Mouse (Mus musculus): ENCODE results near the gene Pctp. TPM values are rescaled to one million over a fixed set of nuclear protein-coding genes. Genes with fewer than 3 reads are reported as not detected.

The Pctp gene
- total and polyA plus RNA-seq, 2 experiments from 2014 or later, result 0.52 to 0.99 TPM

DNA sequence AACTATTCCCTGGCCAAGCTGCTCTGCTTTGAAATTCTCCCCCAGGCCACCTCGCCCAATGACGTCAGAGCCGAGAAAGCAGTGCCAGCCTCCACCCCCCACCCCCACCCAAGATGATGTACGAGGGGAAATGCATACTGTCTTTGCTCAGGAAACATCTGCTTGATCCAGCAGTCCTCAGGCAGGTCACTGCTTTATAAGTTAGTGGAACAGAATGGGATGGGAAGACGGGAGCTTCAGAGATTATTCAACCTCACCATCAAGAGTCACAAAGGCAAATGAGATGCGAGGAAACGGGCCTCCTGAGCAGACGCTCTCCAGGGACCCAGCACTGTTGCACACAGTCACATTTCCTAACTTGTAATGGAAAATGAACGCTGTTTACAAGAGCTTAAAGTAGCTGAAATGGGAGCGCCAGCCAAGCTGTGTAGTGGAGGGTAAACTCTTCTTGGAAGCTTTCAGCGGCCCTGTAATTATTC, 24.3 kb downstream of the Pctp start:
- Histone ChIP-seq H3K9me3 (ENCODE audit: low read length) (no peaks in the 10 kb centered on the region), H3K4me3 (ENCODE audit: low read depth, low read length) (no peak overlapping the region), H3K27me3 (ENCODE audit: insufficient read depth, low read length) (no peaks in the 10 kb centered on the region), H3K4me1 (ENCODE audit: insufficient read depth) (no peaks in the 10 kb centered on the region), H3K36me3 (ENCODE audit: insufficient read depth) (no peaks in the 10 kb centered on the region), H3K4me2 (ENCODE audit: low read depth) (no peak overlapping the region), H3K9ac (no peak overlapping the region), H3K27ac (ENCODE audit: low read depth, low read length) (no peak overlapping the region)
- peak; percentile 25; the same call in 1 of the 2 replicates for ATAC-seq
- WGBS, result 11% methylated on average over 11 of the region's 11 CpGs
- TF ChIP-seq CTCF (IDR thresholded peaks at IDR 0.05; ENCODE audit: low read depth), result no peak
- DNase-seq, result peak; percentile 12

DNA sequence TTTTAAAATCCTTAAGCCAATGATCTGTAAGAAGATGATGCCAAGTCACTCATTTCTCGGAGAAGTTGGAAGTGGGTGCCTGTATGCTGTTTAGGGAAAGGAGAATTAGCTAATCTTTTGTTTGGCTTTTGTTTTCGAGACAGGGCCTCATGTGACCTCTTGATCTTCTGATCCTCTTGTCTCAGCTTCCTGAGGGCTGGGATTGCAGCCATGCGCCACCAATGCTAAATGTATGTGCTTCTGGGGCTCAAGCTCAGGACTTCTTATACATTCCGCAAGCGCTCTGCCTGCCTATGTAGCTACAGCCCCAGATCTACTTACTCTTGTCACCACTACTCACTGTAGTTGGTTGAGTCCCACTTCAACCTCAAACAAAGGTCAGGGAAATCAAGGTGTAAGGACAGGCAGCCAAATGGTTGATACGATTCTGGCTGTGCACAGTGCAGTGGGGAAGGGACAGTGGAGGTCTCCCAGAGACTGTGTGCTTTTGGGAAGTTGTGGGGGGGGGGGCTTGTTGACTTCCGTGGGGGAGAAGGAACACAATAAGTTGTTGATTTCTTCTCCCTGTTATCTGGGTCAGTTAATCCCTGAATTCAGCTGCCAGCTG, 24.8 kb downstream of the Pctp start:
- no peak overlapping the region for H3K4me2 ChIP-seq (ENCODE audit: low read depth)
- no peak overlapping the region for H3K27ac ChIP-seq (ENCODE audit: low read depth, low read length)
- H3K27me3 ChIP-seq (ENCODE audit: insufficient read depth, low read length), result no peaks in the 10 kb centered on the region
- no peak for TF ChIP-seq CTCF (IDR thresholded peaks at IDR 0.05; ENCODE audit: low read depth)
- no peak overlapping the region for H3K4me3 ChIP-seq (ENCODE audit: low read depth, low read length)
- H3K36me3 ChIP-seq (ENCODE audit: insufficient read depth), result no peaks in the 10 kb centered on the region
- 43% methylated on average over 7 of the region's 7 CpGs for WGBS
- H3K9me3 ChIP-seq (ENCODE audit: low read length), result no peaks in the 10 kb centered on the region
- H3K9ac ChIP-seq, result no peak overlapping the region
- ATAC-seq (no peak; the same call in 1 of the 2 replicates), DNase-seq (no peak)
- H3K4me1 ChIP-seq (ENCODE audit: insufficient read depth), result no peaks in the 10 kb centered on the region

DNA sequence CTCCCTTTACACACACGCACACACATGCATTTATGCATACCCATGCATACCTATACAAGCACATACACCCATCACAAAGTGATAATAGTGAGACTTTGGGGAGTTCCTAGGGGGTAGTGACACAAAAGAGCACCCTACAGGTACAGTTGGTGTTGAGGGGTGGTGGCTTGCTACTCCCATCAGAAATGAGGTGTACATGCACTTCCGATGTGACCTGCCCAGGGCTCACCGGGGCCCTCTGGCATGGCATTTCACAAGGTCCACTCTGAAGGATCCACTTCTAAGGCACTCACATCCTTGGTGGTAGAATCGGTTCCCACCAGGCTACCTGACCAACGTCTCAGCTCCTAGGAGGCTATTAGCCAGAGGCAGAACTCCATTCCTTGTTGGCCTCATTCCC, 26.3 kb downstream of the Pctp start:
- no peak for TF ChIP-seq CTCF (IDR thresholded peaks at IDR 0.05; ENCODE audit: low read depth)
- H3K36me3 ChIP-seq (ENCODE audit: insufficient read depth), result no peaks in the 10 kb centered on the region
- H3K27me3 ChIP-seq (ENCODE audit: insufficient read depth, low read length), result no peaks in the 10 kb centered on the region
- ATAC-seq, result no peak
- no peak overlapping the region for H3K4me2 ChIP-seq (ENCODE audit: low read depth)
- H3K9me3 ChIP-seq (ENCODE audit: low read length), result no peaks in the 10 kb centered on the region
- no peak overlapping the region for H3K4me3 ChIP-seq (ENCODE audit: low read depth, low read length)
- DNase-seq, result no peak
- H3K9ac ChIP-seq, result no peak overlapping the region
- 88% methylated on average over 5 of the region's 5 CpGs for WGBS
- H3K27ac ChIP-seq (ENCODE audit: low read depth, low read length), result no peak overlapping the region
- no peaks in the 10 kb centered on the region for H3K4me1 ChIP-seq (ENCODE audit: insufficient read depth)

DNA sequence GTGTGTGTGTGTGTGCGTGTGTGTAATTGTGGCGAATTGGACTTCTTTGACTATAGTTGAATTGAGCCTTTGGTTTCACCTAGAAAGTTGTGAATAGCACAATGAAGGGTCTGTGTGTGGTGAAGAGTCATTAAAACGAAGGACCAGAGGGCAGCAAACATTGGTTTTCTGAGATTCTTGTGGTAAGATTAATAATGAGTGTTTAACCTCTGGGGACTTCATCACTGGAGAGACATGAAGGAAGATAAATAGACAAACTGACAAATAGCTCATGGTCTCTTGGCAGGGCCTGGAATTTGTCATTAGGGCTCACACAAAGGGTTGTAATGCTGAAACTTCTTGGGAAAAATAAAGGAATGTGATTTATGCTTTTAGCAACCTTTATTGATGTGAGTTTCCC, 31.4 kb downstream of the Pctp start:
- TF ChIP-seq CTCF (IDR thresholded peaks at IDR 0.05; ENCODE audit: low read depth), result no peak
- DNase-seq (no peak), ATAC-seq (no peak)
- Histone ChIP-seq H3K27me3 (ENCODE audit: insufficient read depth, low read length) (no peaks in the 10 kb centered on the region), H3K9ac (no peak overlapping the region), H3K36me3 (ENCODE audit: insufficient read depth) (no peaks in the 10 kb centered on the region), H3K4me1 (ENCODE audit: insufficient read depth) (no peaks in the 10 kb centered on the region), H3K4me3 (ENCODE audit: low read depth, low read length) (no peak overlapping the region), H3K4me2 (ENCODE audit: low read depth) (no peak overlapping the region), H3K27ac (ENCODE audit: low read depth, low read length) (no peak overlapping the region), H3K9me3 (ENCODE audit: low read length) (no peaks in the 10 kb centered on the region)
- 27% methylated on average over 3 of the region's 3 CpGs for WGBS

DNA sequence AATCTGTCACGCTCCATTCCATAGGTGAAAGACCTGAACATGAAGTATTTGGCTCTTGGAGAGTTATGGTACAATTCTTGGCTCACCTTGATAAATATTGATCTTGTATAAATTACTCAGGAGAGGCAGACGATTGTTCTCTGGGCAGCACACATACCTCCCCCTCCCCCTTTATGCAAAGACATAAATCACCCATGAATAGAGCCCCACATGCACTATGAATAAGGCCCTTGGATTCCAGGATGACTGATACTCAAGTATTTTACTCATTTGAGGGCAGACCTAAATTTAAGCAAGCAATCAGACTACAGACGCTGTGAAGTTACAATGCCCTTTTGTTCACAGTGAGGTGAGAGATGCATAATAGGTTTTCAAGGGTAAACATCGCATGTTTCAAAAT, 32.0 kb downstream of the Pctp start:
- no peaks in the 10 kb centered on the region for H3K27me3 ChIP-seq (ENCODE audit: insufficient read depth, low read length)
- no peak overlapping the region for H3K27ac ChIP-seq (ENCODE audit: low read depth, low read length)
- no peak for TF ChIP-seq CTCF (IDR thresholded peaks at IDR 0.05; ENCODE audit: low read depth)
- H3K4me2 ChIP-seq (ENCODE audit: low read depth), result no peak overlapping the region
- no peaks in the 10 kb centered on the region for H3K4me1 ChIP-seq (ENCODE audit: insufficient read depth)
- WGBS, result 42% methylated on average over 4 of the region's 4 CpGs
- H3K4me3 ChIP-seq (ENCODE audit: low read depth, low read length), result no peak overlapping the region
- DNase-seq, result no peak
- H3K36me3 ChIP-seq (ENCODE audit: insufficient read depth), result no peaks in the 10 kb centered on the region
- ATAC-seq, result no peak
- no peaks in the 10 kb centered on the region for H3K9me3 ChIP-seq (ENCODE audit: low read length)
- no peak overlapping the region for H3K9ac ChIP-seq

DNA sequence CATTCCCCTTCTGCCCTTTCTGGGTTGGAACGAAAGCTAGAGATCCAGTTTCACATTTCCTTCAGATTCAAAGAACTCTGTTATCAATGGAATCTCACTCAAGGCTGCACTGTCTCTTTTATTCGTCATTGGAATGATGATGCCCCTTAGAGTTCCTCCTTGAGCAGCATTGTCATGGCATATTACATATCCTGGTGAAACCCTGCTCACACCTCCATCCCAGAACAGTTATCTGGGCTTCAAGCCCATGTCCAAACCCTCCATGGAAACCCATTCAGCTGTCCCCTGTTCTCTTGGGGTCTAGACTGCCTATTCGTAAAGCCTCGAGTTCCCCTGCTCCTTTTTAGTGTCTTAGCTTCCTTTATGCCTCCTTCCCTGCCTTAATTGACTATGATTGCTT, 33.6 kb downstream of the Pctp start:
- Histone ChIP-seq H3K9ac (no peak overlapping the region), H3K9me3 (ENCODE audit: low read length) (no peaks in the 10 kb centered on the region), H3K36me3 (ENCODE audit: insufficient read depth) (no peaks in the 10 kb centered on the region), H3K27me3 (ENCODE audit: insufficient read depth, low read length) (no peaks in the 10 kb centered on the region), H3K4me1 (ENCODE audit: insufficient read depth) (no peaks in the 10 kb centered on the region), H3K27ac (ENCODE audit: low read depth, low read length) (no peak overlapping the region), H3K4me2 (ENCODE audit: low read depth) (no peak overlapping the region), H3K4me3 (ENCODE audit: low read depth, low read length) (no peak overlapping the region)
- DNase-seq (no peak), ATAC-seq (no peak)
- TF ChIP-seq CTCF (IDR thresholded peaks at IDR 0.05; ENCODE audit: low read depth), result no peak
- WGBS, result 73% methylated on average over 4 of the region's 4 CpGs

DNA sequence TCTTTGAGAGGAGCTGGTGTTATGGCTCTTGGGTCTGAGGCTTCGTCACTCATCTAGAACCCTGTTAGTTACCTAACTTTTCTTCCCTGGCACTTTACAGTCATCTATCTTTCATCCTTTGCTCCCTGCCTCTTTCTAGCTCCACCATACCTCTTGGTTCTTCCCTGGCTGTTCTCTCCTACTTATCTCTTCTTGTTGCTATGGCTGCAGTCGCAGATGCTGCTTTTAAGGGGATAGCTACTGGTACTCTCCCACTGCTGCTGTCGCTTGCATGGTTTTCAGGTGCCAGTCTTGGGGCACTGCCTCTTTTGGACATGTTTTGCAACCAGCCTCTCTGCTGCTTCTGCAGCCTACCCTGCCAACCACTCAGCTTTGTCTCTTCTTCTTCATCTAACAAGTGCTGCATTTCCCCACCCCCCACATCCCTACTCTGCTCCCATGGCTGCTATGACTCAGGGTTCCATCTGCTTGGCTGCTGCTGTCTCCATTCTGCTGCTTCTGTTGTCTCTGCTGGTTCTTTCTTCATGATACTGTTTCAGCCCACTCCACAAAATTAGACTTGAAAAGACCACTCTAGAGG, 51.9 kb downstream of the Pctp start:
- Histone ChIP-seq H3K9ac (no peak overlapping the region), H3K36me3 (ENCODE audit: insufficient read depth) (no peaks in the 10 kb centered on the region), H3K4me2 (ENCODE audit: low read depth) (no peak overlapping the region), H3K27me3 (ENCODE audit: insufficient read depth, low read length) (no peaks in the 10 kb centered on the region), H3K4me3 (ENCODE audit: low read depth, low read length) (no peak overlapping the region), H3K9me3 (ENCODE audit: low read length) (no peaks in the 10 kb centered on the region), H3K27ac (ENCODE audit: low read depth, low read length) (no peak overlapping the region), H3K4me1 (ENCODE audit: insufficient read depth) (no peaks in the 10 kb centered on the region)
- WGBS, result 86% methylated on average over 3 of the region's 3 CpGs
- peak; percentile 45; the same call in 1 of the 2 replicates for ATAC-seq
- DNase-seq, result no peak
- no peak for TF ChIP-seq CTCF (IDR thresholded peaks at IDR 0.05; ENCODE audit: low read depth)
